Mouse (Mus musculus): ENCODE data around the gene Hfe2.

DNA sequence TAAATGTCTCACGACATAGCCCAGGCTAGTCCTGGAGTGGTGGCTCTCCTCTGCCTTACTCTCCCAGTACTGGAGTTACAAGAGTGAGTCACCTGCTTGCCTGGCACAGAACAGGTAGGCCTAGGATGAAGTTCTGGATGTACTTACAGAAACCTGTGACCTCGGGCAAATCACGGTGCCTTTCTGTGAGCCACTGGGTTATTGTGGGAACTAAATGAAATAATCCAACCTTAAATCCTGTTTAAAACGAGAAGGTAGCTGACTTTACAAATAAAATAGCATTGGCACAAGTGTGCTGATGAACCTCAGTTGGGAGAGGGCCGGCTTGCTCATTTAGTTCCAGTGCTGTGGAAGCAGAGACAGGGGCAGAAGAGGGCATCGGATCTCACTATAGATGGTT lies 29.3 kb downstream of the Hfe2 start:
- TF ChIP-seq POLR2A (IDR thresholded peaks at IDR 0.05; ENCODE audit: low read depth, low read length) (no peak), CTCF (IDR thresholded peaks at IDR 0.05; ENCODE audit: borderline replicate concordance, insufficient read depth, low read length) (no peak)

Data from embryonic fibroblast, embryonic 13.5 days (primary cell).